Mouse (Mus musculus): ENCODE results near the gene Tbx6.

- TF ChIP-seq CTCF (IDR thresholded peaks at IDR 0.05; ENCODE audit: low read depth): no peak
- no peak for TF ChIP-seq EP300 (IDR thresholded peaks at IDR 0.05; ENCODE audit: low read depth)
Observed at GRCm38 (mm10) chr7:126781661-126782370, 533 bp downstream of the Tbx6 start.

Data from liver, postnatal 0 days (tissue).